Mouse (Mus musculus): ENCODE results near the gene Snd1.

- TF ChIP-seq HCFC1 (IDR thresholded peaks at IDR 0.05; ENCODE audit: borderline replicate concordance, insufficient read depth, low read length): no peak
- TF ChIP-seq MAFK (IDR thresholded peaks at IDR 0.05; ENCODE audit: insufficient read depth, low read depth, low read length): no peak
- TF ChIP-seq ZNF384 (IDR thresholded peaks at IDR 0.05; ENCODE audit: low read depth, low read length): no peak
- TF ChIP-seq CHD2 (IDR thresholded peaks at IDR 0.05; ENCODE audit: low read depth, low read length): no peak
- TF ChIP-seq ZC3H11A (IDR thresholded peaks at IDR 0.05; ENCODE audit: borderline replicate concordance, low read depth, low read length): no peak
These were observed 46.5 kb downstream of the Snd1 start for GRCm38 (mm10) chr6:28521416-28521815.
